Mouse (Mus musculus) liver, adult 2 months (tissue): Measurements from ENCODE around the gene Psmb5. TPM values are rescaled to one million over a fixed set of nuclear protein-coding genes. Genes with fewer than 3 reads are reported as not detected.

Experiments
- DNase-seq: peaks from one replicate; pipeline ENCODE4 v3.0.0-alpha.2; 2011; ENCODE audit warnings: low read depth, low spot score; ENCODE audit errors: extremely low read depth
- H3K27ac ChIP-seq: fragments of 200-500 bp; replicated peaks from 2 replicates; pipeline ENCODE4 v1.5.1; 2012; ENCODE audit warnings: low read depth, mild to moderate bottlenecking, control low read depth, inconsistent platforms, low read length; ENCODE audit not compliant: insufficient read depth
- H3K27me3 ChIP-seq: fragments of 200-500 bp; 2 replicates; pipeline ENCODE4 v1.6.1; 2012; ENCODE audit warnings: mild to moderate bottlenecking, moderate library complexity, low read length, inconsistent platforms; ENCODE audit not compliant: control insufficient read depth, insufficient read depth
- H3K36me3 ChIP-seq: fragments of 200-500 bp; 2 replicates; pipeline ENCODE4 v1.6.1; 2012; ENCODE audit warnings: low read length, inconsistent platforms; ENCODE audit not compliant: control insufficient read depth, insufficient read depth
- H3K4me1 ChIP-seq: fragments of 200-500 bp; 2 replicates; pipeline ENCODE4 v1.6.1; 2011; ENCODE audit warnings: low read length; ENCODE audit not compliant: control insufficient read depth, insufficient read depth
- H3K4me3 ChIP-seq: fragments of 200-500 bp; 2 replicates; pipeline ENCODE4 v1.5.1; 2011; ENCODE audit warnings: low read depth, mild to moderate bottlenecking, control low read depth, low read length, moderate library complexity; ENCODE audit not compliant: insufficient read depth
- H3K79me2 ChIP-seq: fragments of 200-500 bp; 2 replicates; pipeline ENCODE4 v1.6.1; 2012; ENCODE audit warnings: inconsistent platforms, mild to moderate bottlenecking, low read length, moderate library complexity; ENCODE audit not compliant: control insufficient read depth, insufficient read depth
- H3K9ac ChIP-seq: fragments of 200-500 bp; 2 replicates; pipeline ENCODE4 v1.6.1; 2012; ENCODE audit warnings: low read depth, mild to moderate bottlenecking, control low read depth, inconsistent platforms, low read length
- CTCF ChIP-seq: fragments of 200-500 bp; IDR thresholded peaks from 2 replicates; pipeline ENCODE4 v1.5.1; 2011; ENCODE audit warnings: low read depth, low read length, control low read depth
- POLR2A ChIP-seq: fragments of 200-500 bp; IDR thresholded peaks from 2 replicates; pipeline ENCODE4 v1.6.1; 2011; ENCODE audit warnings: low read length, control low read depth; ENCODE audit not compliant: insufficient read depth; ENCODE audit errors: extremely low read depth
- WGBS: fragments of 180-500 bp; shearing (Covaris S2); methylation state at CpG from one replicate; pipeline ENCODE4 v1.1.7; 2018; 5-methylcytosine and 5-hydroxymethylcytosine counted together
- polyA plus RNA-seq: library from polyadenylated mRNA; depleted of rRNA; stranded (reverse); fragments of >200 nt; gene quantifications from 2 replicates; pipeline ENCODE4 v1.2.3, GENCODE M21; 2012; rRNA removed
- total RNA-seq: library from RNA; depleted of rRNA; stranded (reverse); fragments of >200 nt; gene quantifications from 2 replicates; pipeline ENCODE4 v1.2.3, GENCODE M21; 2014; rRNA removed

Gene Psmb5
- total and polyA plus RNA-seq, 2 experiments, result 181 to 217 TPM

DNA sequence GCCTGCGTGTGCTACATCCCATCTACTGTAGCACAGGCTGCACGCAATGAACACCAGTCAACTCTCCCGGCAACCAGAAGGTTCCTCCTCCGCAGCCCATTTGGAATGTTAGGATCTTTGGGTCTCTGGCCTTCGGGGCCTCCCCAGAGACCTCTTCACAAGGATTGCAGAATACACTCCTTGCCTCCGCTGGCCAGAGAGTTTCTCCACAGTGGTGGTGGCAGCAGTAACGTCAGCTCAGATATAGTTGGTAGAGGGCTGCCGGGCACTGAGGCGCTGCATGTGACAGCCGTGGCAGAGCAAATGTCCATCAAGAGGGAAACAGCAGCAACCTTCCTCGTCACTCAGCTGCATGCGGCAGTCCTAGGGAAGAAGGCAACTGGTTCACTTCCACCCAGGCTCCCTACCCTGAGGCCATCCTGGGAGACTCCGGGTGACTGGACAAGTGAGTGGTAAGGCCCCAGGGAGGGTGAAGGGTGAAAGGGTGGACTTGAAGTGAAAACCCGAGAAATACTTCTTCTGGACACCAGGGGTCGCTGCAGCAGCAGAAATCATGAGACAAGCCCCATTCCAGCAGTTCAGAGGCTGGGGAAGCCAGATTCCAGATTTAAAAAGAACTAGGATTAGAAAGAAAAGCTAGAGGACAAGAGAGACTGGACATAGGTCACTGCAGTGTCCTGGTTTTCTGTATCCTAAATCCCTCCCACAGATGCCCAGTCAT, 49.0 kb downstream of the Psmb5 start:
- DNase-seq, result peak; percentile 57
- H3K27me3 ChIP-seq, result no peaks in the 10 kb centered on the region
- H3K4me3 ChIP-seq, result no peak overlapping the region
- WGBS, result 73% methylated on average over 15 of the region's 15 CpGs
- H3K79me2 ChIP-seq, result no peaks in the 10 kb centered on the region
- H3K9ac ChIP-seq, result no peak overlapping the region
- TF ChIP-seq POLR2A (no peak), CTCF (peak; percentile 78)
- no peak overlapping the region for H3K27ac ChIP-seq
- H3K36me3 ChIP-seq, result peaks cover 10% of the 10 kb centered on the region
- H3K4me1 ChIP-seq, result no peaks in the 10 kb centered on the region

Other genes starting within 250 kb of the Psmb5 start
- gene Slc7a7, start 200.2 kb downstream of the Psmb5 start, total RNA-seq, result 2.2 and 2.3 TPM in 2 replicates
- gene Slc7a7, start 200.2 kb downstream of the Psmb5 start, polyA plus RNA-seq, result 2.6 and 4.1 TPM in 2 replicates
- 77.8 and 85.8 TPM in 2 replicates for gene Mrpl52, start 191.1 kb downstream of the Psmb5 start, total RNA-seq
- 876 and 1,262 TPM in 2 replicates for gene Mrpl52, start 191.1 kb downstream of the Psmb5 start, polyA plus RNA-seq
- gene Mmp14, start 186.4 kb downstream of the Psmb5 start, total RNA-seq, result 9.0 and 12.4 TPM in 2 replicates
- 44.0 and 52.6 TPM in 2 replicates for gene Mmp14, start 186.4 kb downstream of the Psmb5 start, polyA plus RNA-seq
- 7.1 and 10.4 TPM in 2 replicates for gene Lrp10, start 153.9 kb downstream of the Psmb5 start, total RNA-seq
- 41.3 and 50.3 TPM in 2 replicates for gene Lrp10, start 153.9 kb downstream of the Psmb5 start, polyA plus RNA-seq
- gene Rem2, start 141.9 kb downstream of the Psmb5 start, total RNA-seq, result not detected in 2 replicates
- gene Rem2, start 141.9 kb downstream of the Psmb5 start, polyA plus RNA-seq, result 0.10 TPM in 1 of 2 replicates, not detected in the other
- 7.4 and 8.0 TPM in 2 replicates for gene Prmt5, start 100.5 kb downstream of the Psmb5 start, total RNA-seq
- gene Prmt5, start 100.5 kb downstream of the Psmb5 start, polyA plus RNA-seq, result 9.5 and 17.0 TPM in 2 replicates
- 13.7 and 13.8 TPM in 2 replicates for gene Haus4, start 63.4 kb downstream of the Psmb5 start, total RNA-seq
- 7.4 and 10.9 TPM in 2 replicates for gene Haus4, start 63.4 kb downstream of the Psmb5 start, polyA plus RNA-seq
- gene Ajuba, start 40.5 kb downstream of the Psmb5 start, total RNA-seq, result 3.8 TPM in 2 replicates
- 9.9 and 12.2 TPM in 2 replicates for gene Ajuba, start 40.5 kb downstream of the Psmb5 start, polyA plus RNA-seq
- 3.0 and 3.1 TPM in 2 replicates for gene 4931414P19Rik, start 12.0 kb downstream of the Psmb5 start, total RNA-seq
- 2.6 and 4.3 TPM in 2 replicates for gene 4931414P19Rik, start 12.0 kb downstream of the Psmb5 start, polyA plus RNA-seq
- not detected in 2 replicates for gene Psmb11, start 3.4 kb upstream of the Psmb5 start, total RNA-seq
- not detected in 2 replicates for gene Psmb11, start 3.4 kb upstream of the Psmb5 start, polyA plus RNA-seq
- not detected in 2 replicates for gene Gm17606, start 22.9 kb upstream of the Psmb5 start, total RNA-seq
- gene Gm17606, start 22.9 kb upstream of the Psmb5 start, polyA plus RNA-seq, result not detected in 2 replicates
- gene Cdh24, start 23.3 kb upstream of the Psmb5 start, total RNA-seq, result 0.09 and 0.27 TPM in 2 replicates
- gene Cdh24, start 23.3 kb upstream of the Psmb5 start, polyA plus RNA-seq, result 0.37 and 0.73 TPM in 2 replicates
- 30.6 and 36.0 TPM in 2 replicates for gene 1700123O20Rik, start 68.2 kb upstream of the Psmb5 start, total RNA-seq
- gene 1700123O20Rik, start 68.2 kb upstream of the Psmb5 start, polyA plus RNA-seq, result 36.7 and 39.0 TPM in 2 replicates
- 39.7 and 44.3 TPM in 2 replicates for gene Acin1, start 68.9 kb upstream of the Psmb5 start, total RNA-seq
- 39.0 and 49.1 TPM in 2 replicates for gene Acin1, start 68.9 kb upstream of the Psmb5 start, polyA plus RNA-seq
- gene Gm29776, start 80.8 kb upstream of the Psmb5 start, total RNA-seq, result not detected in 2 replicates
- not detected in 2 replicates for gene Gm29776, start 80.8 kb upstream of the Psmb5 start, polyA plus RNA-seq
- 5.6 and 7.9 TPM in 2 replicates for gene Cebpe, start 94.2 kb upstream of the Psmb5 start, total RNA-seq
- 12.4 and 12.9 TPM in 2 replicates for gene Cebpe, start 94.2 kb upstream of the Psmb5 start, polyA plus RNA-seq
- 1.0 and 1.8 TPM in 2 replicates for gene Slc7a8, start 163.9 kb upstream of the Psmb5 start, total RNA-seq
- 2.2 and 2.9 TPM in 2 replicates for gene Slc7a8, start 163.9 kb upstream of the Psmb5 start, polyA plus RNA-seq
- not detected in 2 replicates for gene Rnf212b, start 196.1 kb upstream of the Psmb5 start, total RNA-seq
- not detected in 2 replicates for gene Rnf212b, start 196.1 kb upstream of the Psmb5 start, polyA plus RNA-seq